Mouse (Mus musculus) right cerebral cortex, adult 18-20 months (tissue): ENCODE data around the gene Lhx1.

ENCODE experiments used
- DNase-seq: peaks from one replicate; pipeline ENCODE4 v3.0.0; 2022; ENCODE audit warnings: mixed read lengths

Lhx1 gene

GRCm38 (mm10) chr11:84476641-84477040 is 48.7 kb downstream of the Lhx1 start:
- no peak for DNase-seq

- no peak for DNase-seq
Measured at GRCm38 (mm10) chr11:84475991-84476390, 49.3 kb downstream of the Lhx1 start.

- DNase-seq = no peak
Measured at GRCm38 (mm10) chr11:84473093-84473667, 52.2 kb downstream of the Lhx1 start.
